Mouse (Mus musculus) limb, embryonic 13.5 days (tissue): ENCODE measurements around the gene Gm8122. TPM values are rescaled to one million over a fixed set of nuclear protein-coding genes. Genes with fewer than 3 reads are reported as not detected.
"Not testable (repeated sequence)": the region's sequence is repeated elsewhere in the genome, so short reads cannot be mapped to it uniquely, and the experiment has no call there.

Experiments
- ATAC-seq: fragments of 200-750 bp; cut with Nextera tagmentation; 2 replicates; pipeline ENCODE4 v1.8.0; 2017; ENCODE audit warnings: low read depth, moderate number of reproducible peaks, moderate TSS enrichment; ENCODE audit not compliant: low FRiP score
- H3K27ac ChIP-seq: fragments of 300-500 bp; sonication (generic); 2 replicates; pipeline ENCODE4 v1.5.1; 2015; ENCODE audit warnings: inconsistent platforms, mild to moderate bottlenecking, moderate library complexity
- H3K27me3 ChIP-seq: fragments of 300-500 bp; sonication (generic); 2 replicates; pipeline ENCODE4 v1.6.1; 2015; ENCODE audit warnings: mild to moderate bottlenecking, inconsistent platforms
- H3K36me3 ChIP-seq: fragments of 300-500 bp; sonication (generic); 2 replicates; pipeline ENCODE4 v1.6.1; 2015; ENCODE audit warnings: inconsistent platforms, mild to moderate bottlenecking, moderate library complexity
- H3K4me1 ChIP-seq: fragments of 300-500 bp; sonication (generic); 2 replicates; pipeline ENCODE4 v1.6.1; 2015; ENCODE audit warnings: inconsistent platforms
- H3K4me2 ChIP-seq: fragments of 300-500 bp; sonication (generic); replicated peaks from 2 replicates; pipeline ENCODE4 v1.6.1; 2015; ENCODE audit warnings: inconsistent platforms, mild to moderate bottlenecking, moderate library complexity
- H3K4me3 ChIP-seq: fragments of 300-500 bp; sonication (generic); 2 replicates; pipeline ENCODE4 v1.5.1; 2015; ENCODE audit warnings: moderate library complexity, mild to moderate bottlenecking, inconsistent platforms
- H3K9ac ChIP-seq: fragments of 300-500 bp; sonication (generic); 2 replicates; pipeline ENCODE4 v1.6.1; 2015; ENCODE audit warnings: mild to moderate bottlenecking, inconsistent platforms
- H3K9me3 ChIP-seq: fragments of 300-500 bp; sonication (generic); 2 replicates; pipeline ENCODE4 v1.6.1; 2016; ENCODE audit warnings: inconsistent platforms
- WGBS: fragments of 180-500 bp; shearing (Covaris S2); methylation state at CpG from one replicate; pipeline ENCODE4 v1.1.7; 2015; 5-methylcytosine and 5-hydroxymethylcytosine counted together
- polyA plus RNA-seq: library from polyadenylated mRNA; unstranded; fragments of >200 nt; fragmentation: Nextera tagmentation; extraction: Ambion mirVana; gene quantifications from 2 replicates; pipeline ENCODE4 v1.2.1, GENCODE M21; 2015

The Gm8122 gene
- not detected in 2 replicates for polyA plus RNA-seq

DNA sequence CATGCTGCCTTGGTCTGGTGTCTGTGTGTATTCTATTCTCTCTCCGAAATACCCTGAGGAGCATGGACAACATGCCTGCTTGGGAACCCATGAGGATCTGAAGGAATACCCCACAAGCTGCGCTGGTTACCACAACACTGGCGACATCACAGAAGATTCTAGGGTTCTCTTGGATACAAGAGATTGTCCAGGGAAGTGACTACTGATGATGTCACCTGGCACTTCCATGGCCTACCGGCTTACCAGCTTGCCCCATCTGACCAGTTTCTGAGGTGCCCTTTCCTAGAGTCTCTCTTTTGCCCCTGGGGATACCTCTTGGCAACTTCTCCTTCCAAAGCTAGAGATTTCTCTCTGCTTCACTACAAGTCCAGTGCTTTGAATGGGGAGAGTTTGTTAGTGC is at the start of gene Gm8122:
TSS of gene Gm8122 (minus strand) at position 101 of the 400 bp plus-strand sequence.
- H3K4me1 ChIP-seq = not testable (repeated sequence)
- 90% methylated on average over 4 of the region's 4 CpGs for WGBS

DNA sequence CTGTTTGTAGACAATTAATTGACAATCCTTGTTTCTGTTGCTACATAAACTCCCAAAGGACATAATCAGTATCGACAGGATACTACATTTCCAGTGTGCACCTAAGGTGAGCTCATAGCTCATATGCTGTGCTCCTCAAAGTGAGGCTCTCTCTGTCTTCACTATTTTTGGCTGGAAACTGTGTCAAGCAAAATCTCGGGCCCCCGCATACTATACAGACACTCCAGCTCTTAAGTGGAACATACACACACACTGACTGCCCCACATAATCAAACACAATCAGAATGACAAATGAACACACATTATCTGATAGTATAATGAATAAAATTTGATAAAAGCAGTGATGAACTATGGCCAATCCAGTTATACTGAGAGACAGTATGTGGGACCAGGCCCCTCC is 43.6 kb upstream of the Gm8122 start:
- H3K36me3 ChIP-seq, H3K9ac ChIP-seq, H3K4me1 ChIP-seq, H3K27me3 ChIP-seq, H3K4me2 ChIP-seq, H3K27ac ChIP-seq, H3K9me3 ChIP-seq, ATAC-seq, H3K4me3 ChIP-seq: not testable (repeated sequence)
- WGBS = 86% methylated on average over 3 of the region's 3 CpGs

More for the DNA sequence above, at the start of gene Gm8122:
- not testable (repeated sequence) for H3K4me2 ChIP-seq, H3K27ac ChIP-seq, H3K9ac ChIP-seq, H3K4me3 ChIP-seq, ATAC-seq, H3K27me3 ChIP-seq, H3K36me3 ChIP-seq, H3K9me3 ChIP-seq

DNA sequence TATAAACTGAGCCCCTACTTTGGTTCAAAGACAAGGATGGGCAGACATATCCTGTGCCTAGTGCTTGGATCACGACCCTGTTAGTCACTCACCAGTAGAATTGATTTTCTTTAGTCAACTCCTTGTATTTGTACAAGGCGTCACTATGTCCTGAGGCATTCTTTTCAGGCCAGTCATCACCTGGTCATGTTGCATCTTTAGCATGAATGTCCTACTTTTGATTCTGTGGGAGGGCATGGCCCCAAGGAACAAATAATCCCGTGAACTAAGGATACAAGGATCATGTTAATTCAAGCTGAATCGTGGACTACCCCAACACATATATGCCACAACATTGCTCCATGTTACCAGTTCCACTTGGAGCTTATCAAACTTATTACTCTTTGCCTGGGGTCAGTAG is 43.0 kb upstream of the Gm8122 start:
- H3K4me3 ChIP-seq, ATAC-seq, H3K36me3 ChIP-seq, H3K27me3 ChIP-seq, H3K9ac ChIP-seq, H3K4me2 ChIP-seq, H3K9me3 ChIP-seq, H3K4me1 ChIP-seq, H3K27ac ChIP-seq: not testable (repeated sequence)
- WGBS = 77% methylated on average over 4 of the region's 4 CpGs

GRCm38 (mm10) chr14:43277468-43277867 is 42.4 kb upstream of the Gm8122 start:
- H3K9me3 ChIP-seq, H3K9ac ChIP-seq, H3K4me1 ChIP-seq, ATAC-seq, H3K4me3 ChIP-seq, H3K4me2 ChIP-seq, H3K27ac ChIP-seq, H3K27me3 ChIP-seq, H3K36me3 ChIP-seq: not testable (repeated sequence)
- WGBS = 64% methylated on average over 2 of the region's 2 CpGs

- ATAC-seq = not testable (repeated sequence)
- 83% methylated on average over 1 of the region's 1 CpGs for WGBS
These were observed 40.6 kb upstream of the Gm8122 start for GRCm38 (mm10) chr14:43275752-43276151.

GRCm38 (mm10) chr14:43274986-43275511 is 39.9 kb upstream of the Gm8122 start, which contains the start of gene Gm9732:
Gm9732 (plus strand) TSS chr14:43275036.
- H3K4me2 ChIP-seq, H3K9ac ChIP-seq, H3K36me3 ChIP-seq, H3K4me1 ChIP-seq, H3K4me3 ChIP-seq, H3K27ac ChIP-seq, H3K9me3 ChIP-seq, H3K27me3 ChIP-seq, ATAC-seq: not testable (repeated sequence)
- WGBS = 83% methylated on average over 8 of the region's 8 CpGs

More at GRCm38 (mm10) chr14:43275752-43276151, 40.6 kb upstream of the Gm8122 start:
- not testable (repeated sequence) for H3K4me1 ChIP-seq, H3K27me3 ChIP-seq, H3K27ac ChIP-seq, H3K4me2 ChIP-seq, H3K9me3 ChIP-seq, H3K4me3 ChIP-seq, H3K36me3 ChIP-seq, H3K9ac ChIP-seq

DNA sequence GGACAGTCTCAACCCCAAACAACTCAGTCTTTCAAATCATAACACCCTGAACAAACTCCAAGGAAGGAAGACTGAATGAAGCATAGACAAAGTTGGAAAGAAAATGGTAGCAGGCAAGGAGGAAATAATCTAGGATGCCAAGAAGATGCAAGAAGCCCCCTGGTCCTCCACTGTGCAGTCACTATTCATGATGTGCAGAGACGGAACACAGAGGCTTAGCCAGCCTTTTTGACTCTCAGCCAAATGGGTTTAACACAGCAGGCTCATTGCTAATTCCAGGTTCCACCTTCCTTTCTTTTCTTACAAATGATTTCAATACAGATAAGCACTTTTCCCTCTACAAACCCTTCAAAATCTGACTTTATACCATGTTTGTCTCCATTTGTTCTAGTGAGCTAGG is 38.1 kb upstream of the Gm8122 start:
- H3K4me1 ChIP-seq, H3K36me3 ChIP-seq, H3K27me3 ChIP-seq, H3K9ac ChIP-seq, H3K9me3 ChIP-seq, ATAC-seq, H3K4me3 ChIP-seq, H3K4me2 ChIP-seq, H3K27ac ChIP-seq: not testable (repeated sequence)
- WGBS = 63% methylated on average over 1 of the region's 1 CpGs

DNA sequence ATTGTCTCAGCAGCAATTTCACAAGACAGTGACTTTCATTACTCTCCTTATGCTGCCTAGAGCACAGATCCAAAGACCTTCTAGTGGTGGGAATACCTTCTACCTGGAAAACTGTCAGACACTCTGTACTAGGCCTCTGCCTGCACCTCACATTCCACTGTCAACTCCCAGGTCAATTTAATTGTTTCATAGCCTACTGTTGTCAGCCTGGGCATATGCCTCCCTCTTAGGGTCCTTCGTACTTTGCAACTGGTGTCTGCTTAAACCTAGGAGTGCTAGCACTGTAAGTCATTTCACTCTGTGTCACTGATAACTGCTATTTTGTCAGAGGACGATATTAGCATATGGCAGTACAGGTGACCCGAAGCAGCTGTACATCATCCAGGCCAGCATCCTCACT is 34.1 kb upstream of the Gm8122 start:
- ATAC-seq, H3K4me3 ChIP-seq, H3K36me3 ChIP-seq, H3K4me2 ChIP-seq, H3K4me1 ChIP-seq, H3K9ac ChIP-seq, H3K27ac ChIP-seq, H3K9me3 ChIP-seq, H3K27me3 ChIP-seq: not testable (repeated sequence)
- WGBS = 81% methylated on average over 3 of the region's 3 CpGs

DNA sequence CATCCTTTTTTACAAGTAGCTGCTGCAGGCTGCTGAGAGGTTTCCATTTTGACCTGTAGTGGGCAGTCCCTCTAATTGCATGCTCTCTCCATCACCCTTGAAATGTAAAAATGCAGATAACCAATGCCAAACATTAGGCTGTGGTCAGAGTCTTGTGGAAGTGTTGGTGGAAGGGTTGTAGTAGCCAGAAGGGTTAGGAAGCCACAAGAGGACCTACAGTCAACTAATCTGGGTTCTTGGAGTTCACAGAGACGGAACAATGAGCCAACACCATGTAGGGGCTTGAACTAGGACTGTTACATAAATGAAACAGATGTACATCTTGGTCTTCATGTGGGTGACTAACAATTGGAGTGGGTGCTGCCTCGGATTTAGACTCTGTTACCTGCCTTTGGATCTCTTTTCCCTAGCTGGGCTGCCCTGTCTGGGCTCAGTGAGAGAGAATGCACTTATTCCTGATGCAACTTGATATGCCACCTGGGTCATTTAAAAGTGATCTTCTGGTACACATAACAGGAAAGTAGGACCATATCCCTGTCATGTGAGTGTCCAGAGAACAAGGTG is 33.5 kb upstream of the Gm8122 start:
- WGBS = 65% methylated on average over 2 of the region's 2 CpGs
- H3K9me3 ChIP-seq, H3K27ac ChIP-seq, ATAC-seq, H3K9ac ChIP-seq, H3K4me2 ChIP-seq, H3K27me3 ChIP-seq, H3K4me1 ChIP-seq, H3K36me3 ChIP-seq, H3K4me3 ChIP-seq: not testable (repeated sequence)

- not testable (repeated sequence) for H3K27ac ChIP-seq, H3K4me3 ChIP-seq, H3K9ac ChIP-seq, H3K36me3 ChIP-seq, H3K27me3 ChIP-seq, H3K4me1 ChIP-seq, H3K4me2 ChIP-seq, ATAC-seq, H3K9me3 ChIP-seq
- 95% methylated on average over 3 of the region's 3 CpGs for WGBS
These were observed 28.3 kb upstream of the Gm8122 start for GRCm38 (mm10) chr14:43263421-43263820.

GRCm38 (mm10) chr14:43258349-43258748 is 23.2 kb upstream of the Gm8122 start, which contains the start of gene Gm8126:
Gm8126 (plus strand) TSS chr14:43258649.
- H3K9ac ChIP-seq, H3K9me3 ChIP-seq, ATAC-seq, H3K4me1 ChIP-seq, H3K27me3 ChIP-seq, H3K4me3 ChIP-seq, H3K36me3 ChIP-seq, H3K27ac ChIP-seq, H3K4me2 ChIP-seq: not testable (repeated sequence)
- 93% methylated on average over 3 of the region's 4 CpGs for WGBS

- WGBS = 74% methylated on average over 1 of the region's 1 CpGs
These were observed 21.4 kb upstream of the Gm8122 start for GRCm38 (mm10) chr14:43256511-43256910.

More at GRCm38 (mm10) chr14:43256511-43256910, 21.4 kb upstream of the Gm8122 start:
- H3K27ac ChIP-seq, ATAC-seq, H3K9me3 ChIP-seq, H3K9ac ChIP-seq, H3K4me2 ChIP-seq, H3K36me3 ChIP-seq, H3K4me3 ChIP-seq, H3K27me3 ChIP-seq, H3K4me1 ChIP-seq: not testable (repeated sequence)
